Comparison of ENCODE assay signal across 15 mouse cellular contexts in genomic region chr8:85502381-85502780, GRCm38 (mm10).
"Had no signal": no experiment of that assay in that cellular context is flagged by ENCODE, and none has a peak within 500 bp of the region (broad histone marks: within the 10 kb centered on the region; RNA-seq: fewer than 3 reads in every experiment).

No protein-coding gene starts in this region.

- H3K9me3 ChIP-seq: limb, embryonic 13.5 days; liver, embryonic 12.5 days; midbrain, embryonic 13.5 days; neural tube, embryonic 12.5 days had no signal

- H3K9ac ChIP-seq: limb, embryonic 13.5 days; liver, embryonic 12.5 days; lung, embryonic 14.5 days; midbrain, embryonic 13.5 days; neural tube, embryonic 12.5 days had no signal

- H3K27me3 ChIP-seq: limb, embryonic 13.5 days; liver, embryonic 12.5 days; midbrain, embryonic 13.5 days; neural tube, embryonic 12.5 days had no signal

- H3K27ac ChIP-seq: limb, embryonic 13.5 days; liver, embryonic 12.5 days; midbrain, embryonic 13.5 days had no signal

- DNase-seq: kidney, postnatal 36 days; layer of hippocampus, adult 9-11 months; left cerebral cortex, postnatal 4 days; lung, embryonic 14.5 days; lung, postnatal 10 days; lung, postnatal 4 days; retina, postnatal 1 day; right cerebral cortex, postnatal 4 days; spleen, adult 18-20 months; thymus, adult 18-20 months; thymus, postnatal 14 days had no signal

- H3K4me2 ChIP-seq: limb, embryonic 13.5 days; liver, embryonic 12.5 days; lung, embryonic 14.5 days; midbrain, embryonic 13.5 days; neural tube, embryonic 12.5 days had no signal

- H3K4me3 ChIP-seq: limb, embryonic 13.5 days; liver, embryonic 12.5 days; midbrain, embryonic 13.5 days; neural tube, embryonic 12.5 days had no signal

- ATAC-seq: liver, embryonic 12.5 days; midbrain, embryonic 13.5 days had no signal
